Mouse (Mus musculus) adrenal gland, adult (tissue): ENCODE results near the gene Ccdc93.

Source experiments
- DNase-seq, 2 experiments: peaks; one replicate each; pipeline ENCODE4 v3.0.0; 2022 to 2023; ENCODE audit warnings: low spot score in 1 of 2; ENCODE audit not compliant: inconsistent age in 2 of 2

Ccdc93 gene

DNA sequence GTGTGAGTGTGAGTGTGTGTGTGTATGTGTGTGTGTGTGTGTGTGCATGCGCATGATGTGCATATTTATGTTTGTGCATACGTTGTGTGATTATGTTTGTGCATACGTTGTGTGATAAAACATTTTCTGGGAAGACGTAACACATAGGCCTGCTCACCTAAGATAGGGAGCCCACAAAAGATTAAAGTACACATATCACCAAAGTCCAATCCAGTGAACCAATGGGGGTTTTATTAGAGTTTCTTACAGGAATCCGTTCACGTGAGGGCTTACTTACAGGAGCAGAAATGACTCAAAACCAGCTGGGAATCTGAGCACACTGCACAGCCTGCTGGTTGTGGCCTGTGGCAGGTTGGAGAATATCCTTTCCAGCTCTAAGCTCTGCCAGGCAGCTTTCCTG, 13.3 kb downstream of the Ccdc93 start:
- DNase-seq: no peak

DNA sequence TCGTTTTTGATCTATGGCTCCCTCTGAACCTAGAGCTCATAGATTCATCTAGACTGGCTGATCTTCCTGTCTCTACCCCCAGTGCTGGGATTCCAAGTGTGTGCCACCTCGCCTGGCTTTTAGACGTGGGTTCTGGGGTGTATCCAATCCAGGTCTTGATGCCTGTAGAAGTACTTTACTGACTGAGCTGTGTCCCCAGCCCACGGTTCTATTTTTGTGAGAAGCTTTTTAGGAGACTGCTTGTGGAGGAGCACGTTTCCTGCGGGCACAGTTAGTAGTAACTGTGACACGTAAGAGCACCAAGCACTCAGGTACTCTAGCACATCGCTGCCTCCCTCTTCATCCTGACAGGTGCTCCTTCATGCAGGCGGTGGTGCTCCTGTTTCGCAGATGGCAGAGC, 16.4 kb downstream of the Ccdc93 start:
- DNase-seq: peak in 1 of 2 experiments; percentile 4

DNA sequence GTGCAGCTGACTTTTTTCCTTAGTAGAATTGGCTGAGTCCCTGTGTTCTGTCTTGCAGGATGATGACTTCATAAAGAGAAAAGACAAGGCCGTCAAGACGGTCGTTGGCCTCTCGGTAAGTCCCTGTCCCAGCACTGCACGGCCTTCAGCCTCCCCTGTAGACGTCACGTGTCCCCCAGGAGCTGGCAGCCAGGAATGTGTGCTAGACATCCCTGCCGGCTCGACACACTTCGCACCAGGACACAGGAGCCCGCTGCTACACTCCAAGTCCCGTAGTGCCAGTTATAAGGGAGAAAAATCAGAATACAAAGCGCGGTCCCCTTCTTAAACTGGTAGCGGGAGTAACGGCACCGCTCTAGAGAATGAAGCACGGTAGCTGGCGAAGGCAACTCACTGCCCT, 17.3 kb downstream of the Ccdc93 start:
- DNase-seq: peak; percentile 78

- no peak for DNase-seq
Measured at GRCm38 (mm10) chr1:121451009-121451408, 20.2 kb downstream of the Ccdc93 start.

DNA sequence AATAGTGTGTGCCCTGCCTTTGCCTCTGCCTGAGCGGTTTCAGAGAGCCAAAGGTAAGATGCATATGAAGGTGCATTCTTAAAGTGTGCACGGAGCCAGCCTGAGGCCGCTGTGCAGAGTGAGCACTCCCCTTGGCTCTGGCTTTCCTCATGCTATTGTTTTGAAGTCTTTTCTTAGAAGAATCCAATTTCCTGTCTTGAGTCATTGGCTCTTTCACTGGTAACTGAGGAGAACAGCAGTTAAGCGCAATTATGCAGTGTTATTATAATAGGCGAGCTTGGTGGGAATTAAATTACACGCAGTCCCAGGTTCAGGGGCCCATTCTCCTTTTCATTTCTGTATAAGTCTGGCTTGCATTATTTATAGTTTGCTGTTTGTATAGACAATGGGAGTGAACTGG, 21.6 kb downstream of the Ccdc93 start:
- DNase-seq: no peak

DNA sequence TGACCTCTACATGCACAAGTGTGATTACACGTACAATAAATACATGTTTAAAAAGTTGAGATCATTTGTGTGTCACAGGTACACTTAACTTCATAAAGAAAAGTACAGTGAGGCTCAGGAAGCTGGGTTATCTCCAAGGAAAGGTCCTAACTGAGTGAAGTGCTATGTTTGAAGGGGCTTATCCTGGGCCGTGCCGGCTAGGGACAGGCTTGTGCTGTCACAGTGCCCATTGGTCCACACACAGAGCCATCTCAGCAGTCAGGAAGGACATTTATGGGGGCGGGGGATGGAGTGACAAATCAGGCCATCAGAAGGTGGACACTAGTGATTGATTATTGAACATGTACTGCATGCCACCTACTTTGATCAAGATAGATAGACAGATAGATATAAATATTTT, 22.2 kb downstream of the Ccdc93 start:
- DNase-seq: no peak

GRCm38 (mm10) chr1:121454951-121455350, 24.1 kb downstream of the Ccdc93 start:
- peak; percentile 58 to 71 for DNase-seq

- DNase-seq: no peak
Measured at GRCm38 (mm10) chr1:121460077-121460476, 29.2 kb downstream of the Ccdc93 start.

DNA sequence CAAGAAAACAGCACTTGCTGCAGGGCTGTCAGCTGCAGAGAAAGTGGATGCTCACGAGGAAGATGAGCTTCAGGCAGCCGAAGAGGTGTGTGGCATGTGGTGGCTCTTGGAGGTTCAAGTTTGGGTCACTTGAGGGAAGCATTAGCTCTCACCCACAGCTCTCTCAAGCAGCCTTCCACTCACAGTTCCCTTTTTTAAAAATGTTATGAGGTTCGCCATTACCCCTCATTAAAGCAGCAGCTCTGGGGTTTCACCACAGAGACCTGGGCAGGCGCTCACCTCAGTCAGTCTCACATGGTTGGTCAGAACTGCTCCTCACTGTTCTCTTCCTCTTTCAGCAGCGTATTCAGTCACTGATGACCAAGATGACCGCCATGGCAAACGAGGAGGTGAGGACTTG, 31.0 kb downstream of the Ccdc93 start:
- DNase-seq: no peak

DNA sequence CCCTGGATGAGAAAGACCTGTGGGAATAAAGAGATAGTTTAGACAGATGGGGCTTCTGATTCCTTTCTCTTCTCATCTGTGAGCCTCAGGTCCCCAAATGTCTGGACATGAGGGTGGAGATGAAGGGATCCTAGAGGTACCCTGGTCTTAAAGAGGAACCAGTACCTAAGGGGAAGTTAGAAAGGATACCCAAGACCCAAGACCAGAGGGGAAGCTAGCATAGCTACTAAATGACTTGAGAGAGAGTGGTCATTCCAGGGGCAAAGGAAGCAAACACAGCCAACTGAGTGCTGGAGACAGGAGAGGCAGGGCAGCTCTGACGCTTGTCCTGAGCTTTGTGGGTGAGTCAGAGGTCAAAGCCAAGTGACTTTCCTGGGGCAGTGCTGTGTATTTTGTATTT, 31.8 kb downstream of the Ccdc93 start:
- DNase-seq: peak; percentile 27 to 60

DNA sequence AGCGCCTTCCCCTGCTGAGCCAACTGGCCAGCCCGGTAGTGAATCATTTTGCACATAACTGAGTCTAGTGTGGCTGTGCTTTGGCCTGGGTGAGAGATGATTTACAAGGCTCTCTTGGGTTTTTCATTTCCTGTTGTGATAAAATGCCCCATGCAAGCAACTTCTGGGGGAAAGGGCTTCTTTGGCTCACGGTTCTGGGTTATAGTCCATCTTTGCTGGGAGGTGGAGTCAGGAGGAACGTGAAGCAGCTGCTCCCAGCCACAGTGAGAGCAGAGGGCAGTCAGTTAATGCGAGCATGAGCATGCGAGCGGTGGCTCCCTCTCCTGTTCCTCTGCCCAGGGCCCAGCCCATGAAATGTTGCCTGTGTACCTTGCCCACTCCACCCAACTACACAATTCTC, 33.0 kb downstream of the Ccdc93 start:
- DNase-seq: no peak

DNA sequence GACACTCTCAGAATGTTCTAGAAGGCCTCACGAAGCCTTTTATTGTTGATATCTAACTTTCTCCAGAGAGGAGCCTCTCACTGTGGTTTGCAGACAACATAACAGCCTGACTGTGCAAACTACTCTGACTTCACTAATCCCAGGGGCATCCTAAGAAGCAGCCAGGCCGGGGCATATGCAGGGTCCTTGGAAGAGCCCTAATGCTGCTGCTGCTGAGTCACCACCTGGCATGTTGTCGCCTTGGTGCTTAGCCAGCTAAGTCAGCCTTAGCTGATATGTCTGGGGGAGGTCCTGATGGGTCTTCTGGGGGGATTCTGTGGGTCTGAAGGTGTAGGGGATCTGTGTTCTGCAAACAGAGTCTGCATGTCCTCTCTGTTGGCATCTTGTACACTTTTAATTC, 35.4 kb downstream of the Ccdc93 start:
- peak; percentile 68 to 82 for DNase-seq

DNA sequence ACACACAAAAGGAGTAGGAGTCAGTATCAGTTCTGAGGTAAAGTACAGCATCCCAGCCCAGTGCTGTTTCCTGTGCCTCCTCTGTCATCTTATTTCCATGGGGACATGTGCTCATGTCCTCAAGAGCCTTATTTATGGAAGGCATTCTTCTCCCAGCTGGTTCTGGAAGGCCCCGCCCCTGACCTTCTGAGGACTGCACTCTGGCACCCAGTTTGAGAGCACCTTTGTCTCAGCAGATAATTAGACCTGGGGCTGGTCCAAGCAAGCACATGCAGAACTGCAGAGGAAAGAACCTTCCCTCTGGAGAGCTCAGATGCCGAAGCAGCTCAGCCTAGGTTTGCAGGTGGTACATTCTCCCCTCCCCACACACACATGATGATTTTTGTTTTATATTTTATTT, 37.4 kb downstream of the Ccdc93 start:
- DNase-seq: no peak

DNA sequence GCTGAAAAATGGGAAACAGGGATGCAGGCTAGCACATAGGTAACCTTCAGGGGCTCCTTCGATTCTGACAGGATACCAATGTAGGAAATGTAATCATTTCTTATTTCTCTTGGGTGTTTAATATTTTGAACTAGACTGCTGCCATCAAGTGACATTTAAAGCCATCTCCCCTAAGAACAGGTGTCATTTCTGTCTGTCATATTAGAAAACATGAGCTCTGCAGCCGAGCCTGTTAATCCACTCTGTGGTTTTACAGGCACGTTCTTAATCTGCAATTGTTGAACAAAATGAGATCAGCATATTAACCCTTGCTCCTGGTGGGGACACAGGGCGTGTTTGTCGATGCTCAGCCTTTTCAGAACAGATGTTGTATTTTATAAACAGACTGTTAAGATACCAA, 40.7 kb downstream of the Ccdc93 start:
- DNase-seq: no peak

GRCm38 (mm10) chr1:121477716-121478115, 46.9 kb downstream of the Ccdc93 start:
- DNase-seq: no peak

GRCm38 (mm10) chr1:121478284-121478980, 47.6 kb downstream of the Ccdc93 start:
- no peak for DNase-seq

DNA sequence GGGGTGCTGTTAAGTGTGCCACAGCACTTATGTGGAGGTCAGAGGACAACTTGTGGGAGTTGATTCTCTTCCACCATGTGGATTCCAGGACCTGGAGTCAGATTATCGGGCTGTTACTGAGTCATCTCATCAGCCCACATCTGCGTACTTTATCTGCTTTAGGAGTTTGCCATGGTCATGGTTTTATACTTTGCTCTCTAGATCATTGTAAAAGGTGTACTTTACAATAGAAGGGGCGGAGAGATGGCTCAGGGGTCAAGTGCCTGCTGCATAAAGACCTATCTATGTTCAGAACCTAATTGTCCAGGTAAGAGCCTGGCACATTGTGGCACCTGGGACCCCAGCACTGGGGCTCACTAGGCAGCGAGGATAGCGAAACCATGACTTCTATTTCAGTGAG, 48.6 kb downstream of the Ccdc93 start:
- DNase-seq: no peak

DNA sequence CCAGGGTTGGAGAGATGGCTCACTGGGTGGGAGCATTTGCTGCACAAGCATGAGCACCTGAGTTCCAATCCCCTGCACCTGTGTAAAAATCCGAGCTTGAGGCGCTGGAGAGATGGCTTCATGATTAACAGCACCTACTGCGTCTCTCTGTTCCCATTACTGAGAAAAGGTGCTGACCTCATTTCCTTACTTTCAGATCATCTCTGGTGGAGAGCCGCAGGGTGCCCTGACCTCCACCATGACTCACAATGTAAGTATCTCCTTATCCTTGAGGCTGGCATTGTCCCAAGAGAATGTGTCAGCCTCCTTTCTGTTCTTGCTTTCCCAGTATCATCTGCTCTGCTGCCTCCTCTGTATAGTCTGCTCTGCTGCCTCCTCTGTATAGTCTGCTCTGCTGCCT, 52.2 kb downstream of the Ccdc93 start:
- peak; percentile 86 to 90 for DNase-seq

GRCm38 (mm10) chr1:121486803-121487202, 56.0 kb downstream of the Ccdc93 start:
- no peak for DNase-seq

DNA sequence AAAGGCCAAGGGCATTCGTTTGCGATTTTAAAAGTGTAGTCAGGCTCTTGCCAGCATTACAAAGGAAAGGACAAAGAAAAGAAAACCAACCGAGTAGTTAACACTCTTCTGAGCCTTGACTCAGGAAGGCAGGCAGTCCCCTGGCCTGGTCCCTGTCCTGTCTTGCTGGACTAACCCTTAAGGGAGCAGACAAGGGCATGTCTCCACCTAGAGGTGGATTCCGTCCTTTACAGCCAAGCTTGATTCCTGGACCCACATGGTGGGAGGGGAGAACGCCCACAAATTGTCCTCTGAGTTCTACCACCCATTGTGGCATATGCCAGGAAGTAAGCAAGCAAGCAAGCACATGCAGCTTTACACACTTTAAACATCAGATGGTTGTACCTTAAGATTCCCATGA, 59.4 kb downstream of the Ccdc93 start:
- peak; percentile 65 to 77 for DNase-seq

GRCm38 (mm10) chr1:121497093-121497492, 66.2 kb downstream of the Ccdc93 start:
- DNase-seq: no peak

- DNase-seq: no peak
Measured at GRCm38 (mm10) chr1:121508729-121509128, 77.9 kb downstream of the Ccdc93 start.

DNA sequence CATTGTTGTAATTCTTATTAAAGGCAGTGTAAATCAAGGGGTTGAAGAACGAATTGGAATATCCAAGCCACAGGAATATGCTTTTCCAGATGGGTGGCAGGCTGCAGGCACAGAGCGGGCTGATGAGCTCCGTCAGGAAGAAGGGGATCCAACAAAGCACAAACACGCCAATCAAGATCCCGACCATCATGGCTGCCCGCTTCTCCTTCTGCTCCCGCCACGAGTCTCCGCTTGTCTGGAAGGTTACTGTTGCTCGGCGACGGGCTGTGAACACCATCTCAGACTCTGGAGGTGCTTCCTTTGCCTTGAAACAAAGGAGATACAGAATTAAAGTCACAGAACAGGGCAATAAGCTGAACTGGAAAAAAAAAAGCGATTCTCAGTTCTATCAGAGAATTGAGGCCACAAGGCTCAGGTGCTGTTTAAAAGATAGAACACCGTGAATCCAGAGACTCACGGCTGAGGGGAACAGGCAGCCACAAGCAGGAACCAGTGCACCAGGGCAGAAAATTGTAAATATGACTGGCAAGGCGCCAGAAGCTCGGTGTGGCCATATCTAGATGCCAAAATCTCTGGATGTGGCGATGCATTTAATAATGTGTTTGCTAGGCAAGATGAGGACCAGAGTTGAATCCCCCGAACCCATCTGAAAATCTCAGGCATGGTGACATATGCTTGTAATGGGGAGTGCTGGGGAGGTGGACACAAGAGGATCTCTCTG, 79.7 kb downstream of the Ccdc93 start:
- DNase-seq: no peak
